Comparison of ENCODE assay signal across 1 mouse cellular context in the genomic region with DNA sequence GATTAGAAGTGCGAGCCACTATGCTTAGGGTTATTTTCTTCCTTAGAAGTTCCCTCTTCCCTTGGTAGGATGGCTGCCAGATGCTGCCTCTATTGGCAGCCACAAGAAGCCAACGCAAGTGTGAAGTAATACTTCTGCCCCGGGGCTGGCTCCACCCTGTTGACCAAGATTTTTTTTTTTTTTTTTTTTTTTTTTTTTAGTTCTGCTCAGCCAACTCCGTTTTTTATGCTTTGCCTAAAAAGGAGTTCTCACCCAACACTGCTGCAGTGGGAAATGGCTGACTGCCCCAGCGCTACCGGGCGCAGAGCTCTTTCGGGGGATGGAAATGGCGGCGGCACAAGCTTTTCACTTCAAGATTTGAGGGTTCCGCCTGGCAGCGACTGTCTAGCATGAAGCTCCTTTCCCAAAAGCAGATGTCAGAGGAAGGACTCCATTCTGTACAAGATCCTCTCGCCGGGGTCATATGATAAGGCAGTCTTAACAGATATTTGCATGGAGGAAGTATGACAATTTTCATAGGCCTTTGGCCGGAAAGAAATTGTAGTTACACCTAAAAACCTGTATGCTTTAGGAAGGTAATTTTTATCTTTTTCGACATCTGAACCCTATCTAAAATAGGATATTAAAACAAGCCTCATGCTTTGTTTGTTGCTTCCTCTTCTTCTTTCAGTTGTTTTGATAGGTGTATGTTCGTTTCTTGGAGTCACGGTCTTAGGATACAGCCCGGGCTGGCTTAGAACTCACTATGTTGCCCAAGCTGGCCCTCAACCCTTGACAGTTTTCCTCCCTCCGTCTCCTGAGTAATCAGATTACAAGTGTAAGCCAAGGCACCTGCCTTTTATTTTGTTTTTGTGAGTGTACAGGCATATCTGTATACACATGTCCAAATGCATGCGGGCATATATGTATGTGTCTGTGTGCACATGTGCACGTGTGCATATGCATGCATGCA.
TF ChIP-seq lines count a peak whose summit lies in the region.

No protein-coding gene starts in this region.

TF ChIP-seq in CH12.LX, 34 proteins besides CTCF, POLR2A, EP300 and RAD21 (continued from another document):
- TF ChIP-seq ELF1 (IDR thresholded peaks at IDR 0.05; ENCODE audit: low read depth, low read length) (no peak; the same call in none of the 2 replicates), ZMIZ1 (IDR thresholded peaks at IDR 0.05; ENCODE audit: low read depth, low read length) (peak; percentile 76), KAT2A (IDR thresholded peaks at IDR 0.05; ENCODE audit: insufficient replicate concordance, low read length) (0 out of 2 replicates have a peak, but pooled peaks have one; percentile 54), POLR2AphosphoS2 (IDR thresholded peaks at IDR 0.05; ENCODE audit: low read depth, low read length) (no peak), USF1 (IDR thresholded peaks at IDR 0.05; ENCODE audit: low read depth, low read length) (peak; percentile 8; the same call in 1 of the 2 replicates), GABPA (IDR thresholded peaks at IDR 0.05; ENCODE audit: insufficient replicate concordance, low read depth, low read length) (no peak), MAZ (IDR thresholded peaks at IDR 0.05; ENCODE audit: low read depth, low read length) (0 out of 2 replicates have a peak, but pooled peaks have one; percentile 35), NELFE (IDR thresholded peaks at IDR 0.05; ENCODE audit: low read depth, low read length) (peak; percentile 51; the same call in 1 of the 2 replicates), MEF2A (IDR thresholded peaks at IDR 0.05; ENCODE audit: borderline replicate concordance, low read depth, low read length) (no peak; the same call in 1 of the 2 replicates), ETS1 (conservative IDR thresholded peaks at IDR 0.05; ENCODE audit: low read depth, low read length) (peak; percentile 65), E2F4 (IDR thresholded peaks at IDR 0.05; ENCODE audit: insufficient replicate concordance, low read depth, low read length) (no peak), RCOR1 (conservative IDR thresholded peaks at IDR 0.05; ENCODE audit: low read depth, low read length) (peak; percentile 57), UBTF (IDR thresholded peaks at IDR 0.05; ENCODE audit: low read depth, low read length) (no peak)
